Mouse (Mus musculus) cortical plate, adult 2 months (tissue): ENCODE data around the gene Smurf1.

ENCODE experiments used
- CTCF ChIP-seq: fragments of 200-500 bp; IDR thresholded peaks from 2 replicates; pipeline ENCODE4 v1.5.1; 2011; ENCODE audit warnings: mild to moderate bottlenecking, control low read depth, low read length; ENCODE audit not compliant: insufficient read depth; ENCODE audit errors: extremely low read depth
- POLR2A ChIP-seq: fragments of 200-500 bp; IDR thresholded peaks from 2 replicates; pipeline ENCODE4 v1.6.1; 2011; ENCODE audit warnings: mild to moderate bottlenecking, low read length, control low read depth; ENCODE audit not compliant: insufficient read depth; ENCODE audit errors: extremely low read depth

DNA sequence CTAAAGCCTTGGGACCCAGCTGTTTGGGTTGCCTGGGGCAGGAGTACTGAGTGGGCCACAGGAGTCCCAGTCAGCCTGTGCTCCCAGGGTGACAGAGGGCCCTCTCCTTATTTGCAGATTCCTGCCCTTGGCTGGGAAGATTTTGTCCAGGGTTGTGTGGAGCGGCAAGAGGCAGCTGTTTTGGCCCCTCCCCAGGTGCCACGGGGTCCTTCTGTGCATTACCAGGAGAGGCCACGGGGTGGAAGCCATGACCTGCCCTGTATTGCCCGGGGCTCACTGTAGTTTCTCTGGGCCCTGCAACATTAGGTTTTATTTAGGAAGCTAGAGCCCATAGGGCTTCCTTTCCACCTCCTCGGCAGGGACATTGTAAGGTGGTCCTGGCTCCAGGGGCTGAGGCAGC is 111.7 kb downstream of the Smurf1 start:
- TF ChIP-seq POLR2A (no peak), CTCF (no peak)
